Mouse (Mus musculus): Measurements from ENCODE around the gene Coasy. TPM values are rescaled to one million over a fixed set of nuclear protein-coding genes. Genes with fewer than 3 reads are reported as not detected.
"Not testable (repeated sequence)": the region's sequence is repeated elsewhere in the genome, so short reads cannot be mapped to it uniquely, and the experiment has no call there.

Coasy gene
- polyA plus RNA-seq, 1 experiment from 2014 or later = 47.8 TPM

GRCm38 (mm10) chr11:101103011-101103410 lies 20.6 kb downstream of the Coasy start:
- Histone ChIP-seq H3K4me3 (no peak overlapping the region), H3K9me3 (no peaks in the 10 kb centered on the region), H3K27me3 (no peaks in the 10 kb centered on the region), H3K4me1 (no peaks in the 10 kb centered on the region), H3K36me3 (peaks cover 52% of the 10 kb centered on the region), H3K27ac (replicated peaks) (no peak overlapping the region), H3K9ac (replicated peaks) (no peak overlapping the region), H3K4me2 (replicated peaks) (no peak overlapping the region)
- 91% methylated on average over 5 of the region's 5 CpGs for WGBS
- ATAC-seq (replicated peaks) = no peak

DNA sequence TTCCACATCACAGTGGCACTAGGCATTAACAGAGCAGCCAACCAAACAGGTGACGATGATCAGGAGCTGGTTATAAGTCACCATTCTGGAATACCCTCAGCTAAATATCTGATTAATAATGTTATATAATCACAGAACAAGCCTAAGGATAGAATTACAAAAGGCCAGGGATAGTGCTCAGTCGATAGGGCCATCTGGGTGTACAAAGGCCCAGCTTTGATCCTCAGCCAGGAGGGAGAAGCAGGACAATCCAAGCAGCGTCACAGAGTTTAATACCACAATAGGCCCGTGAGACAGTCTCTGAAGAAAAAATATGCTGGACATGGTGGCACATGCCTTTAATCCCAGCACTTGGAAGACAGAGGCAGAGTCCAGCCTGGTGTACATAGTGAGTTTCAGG lies 27.0 kb downstream of the Coasy start:
- Histone ChIP-seq H3K4me2 (replicated peaks) (no peak overlapping the region), H3K27me3 (no peaks in the 10 kb centered on the region), H3K4me1 (peaks cover 4% of the 10 kb centered on the region; the same call in 1 of the 2 replicates), H3K36me3 (peaks cover 13% of the 10 kb centered on the region), H3K4me3 (no peak overlapping the region), H3K27ac (replicated peaks) (no peak overlapping the region), H3K9ac (replicated peaks) (no peak overlapping the region), H3K9me3 (no peaks in the 10 kb centered on the region)
- WGBS = 54% methylated on average over 4 of the region's 4 CpGs
- no peak for ATAC-seq (replicated peaks)

GRCm38 (mm10) chr11:101110708-101111107 lies 28.3 kb downstream of the Coasy start:
- H3K27ac ChIP-seq (replicated peaks) = no peak overlapping the region
- no peak overlapping the region for H3K4me2 ChIP-seq (replicated peaks)
- H3K9me3 ChIP-seq = no peaks in the 10 kb centered on the region
- peaks cover 17% of the 10 kb centered on the region for H3K4me1 ChIP-seq
- ATAC-seq (replicated peaks) = no peak
- no peak overlapping the region for H3K4me3 ChIP-seq
- no peaks in the 10 kb centered on the region for H3K27me3 ChIP-seq
- WGBS = 75% methylated on average over 5 of the region's 5 CpGs
- peaks cover 7% of the 10 kb centered on the region; the same call in 1 of the 2 replicates for H3K36me3 ChIP-seq
- H3K9ac ChIP-seq (replicated peaks) = no peak overlapping the region

GRCm38 (mm10) chr11:101111178-101111577 lies 28.8 kb downstream of the Coasy start:
- H3K27ac ChIP-seq (replicated peaks) = no peak overlapping the region
- no peak for ATAC-seq (replicated peaks)
- no peak overlapping the region for H3K4me2 ChIP-seq (replicated peaks)
- H3K27me3 ChIP-seq = no peaks in the 10 kb centered on the region
- WGBS = 87% methylated on average over 4 of the region's 4 CpGs
- H3K4me3 ChIP-seq = no peak overlapping the region
- peaks cover 6% of the 10 kb centered on the region; the same call in 1 of the 2 replicates for H3K36me3 ChIP-seq
- no peaks in the 10 kb centered on the region for H3K9me3 ChIP-seq
- H3K4me1 ChIP-seq = peaks cover 22% of the 10 kb centered on the region
- H3K9ac ChIP-seq (replicated peaks) = no peak overlapping the region

GRCm38 (mm10) chr11:101112186-101112585 lies 29.8 kb downstream of the Coasy start:
- ATAC-seq (replicated peaks) = no peak
- H3K27ac ChIP-seq (replicated peaks) = no peak overlapping the region
- no peak overlapping the region for H3K4me2 ChIP-seq (replicated peaks)
- H3K9ac ChIP-seq (replicated peaks) = no peak overlapping the region
- H3K4me1 ChIP-seq = peaks cover 25% of the 10 kb centered on the region
- H3K36me3 ChIP-seq = peaks cover 6% of the 10 kb centered on the region; the same call in 1 of the 2 replicates
- H3K9me3 ChIP-seq = no peaks in the 10 kb centered on the region
- WGBS = 84% methylated on average over 3 of the region's 3 CpGs
- no peak overlapping the region for H3K4me3 ChIP-seq
- no peaks in the 10 kb centered on the region for H3K27me3 ChIP-seq

DNA sequence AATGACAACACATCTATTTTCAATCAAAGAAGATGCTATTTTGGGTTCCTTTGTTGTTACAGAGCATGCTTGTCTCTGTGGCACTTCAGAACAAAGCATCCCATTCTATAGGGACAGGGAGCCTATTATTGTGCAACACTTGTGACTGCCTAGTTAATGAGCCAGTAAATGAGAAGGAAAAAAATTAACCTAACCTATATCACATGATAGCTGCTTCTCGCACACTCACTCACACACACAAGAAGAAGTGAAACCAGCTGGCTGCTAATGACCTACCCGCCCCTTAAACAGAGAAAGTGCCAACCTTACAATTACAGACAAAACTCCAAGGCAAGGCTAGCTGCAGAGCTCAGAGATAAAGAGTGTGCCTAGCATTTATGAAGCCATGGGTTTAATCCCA lies 33.2 kb downstream of the Coasy start:
- Histone ChIP-seq H3K36me3 (peaks cover 6% of the 10 kb centered on the region; the same call in 1 of the 2 replicates), H3K9me3 (no peaks in the 10 kb centered on the region), H3K4me3 (no peak overlapping the region), H3K4me1 (peaks cover 43% of the 10 kb centered on the region), H3K4me2 (replicated peaks) (no peak overlapping the region), H3K27me3 (no peaks in the 10 kb centered on the region), H3K27ac (replicated peaks) (peak overlapping the region; percentile 51), H3K9ac (replicated peaks) (no peak overlapping the region; the same call in 1 of the 2 replicates)
- WGBS = 15% methylated on average over 2 of the region's 2 CpGs
- no peak for ATAC-seq (replicated peaks)

- Histone ChIP-seq H3K4me3 (peak overlapping the region; percentile 74; the same call in 1 of the 2 replicates), H3K9ac (replicated peaks) (peak overlapping the region; percentile 90; the same call in 1 of the 2 replicates), H3K36me3 (peaks cover 9% of the 10 kb centered on the region), H3K27me3 (no peaks in the 10 kb centered on the region), H3K4me1 (peaks cover 55% of the 10 kb centered on the region), H3K4me2 (replicated peaks) (peak overlapping the region; percentile 93), H3K9me3 (no peaks in the 10 kb centered on the region), H3K27ac (replicated peaks) (no peak overlapping the region)
- ATAC-seq (replicated peaks) = no peak
- 61% methylated on average over 4 of the region's 4 CpGs for WGBS
These were observed 35.7 kb downstream of the Coasy start for GRCm38 (mm10) chr11:101118105-101118504.

DNA sequence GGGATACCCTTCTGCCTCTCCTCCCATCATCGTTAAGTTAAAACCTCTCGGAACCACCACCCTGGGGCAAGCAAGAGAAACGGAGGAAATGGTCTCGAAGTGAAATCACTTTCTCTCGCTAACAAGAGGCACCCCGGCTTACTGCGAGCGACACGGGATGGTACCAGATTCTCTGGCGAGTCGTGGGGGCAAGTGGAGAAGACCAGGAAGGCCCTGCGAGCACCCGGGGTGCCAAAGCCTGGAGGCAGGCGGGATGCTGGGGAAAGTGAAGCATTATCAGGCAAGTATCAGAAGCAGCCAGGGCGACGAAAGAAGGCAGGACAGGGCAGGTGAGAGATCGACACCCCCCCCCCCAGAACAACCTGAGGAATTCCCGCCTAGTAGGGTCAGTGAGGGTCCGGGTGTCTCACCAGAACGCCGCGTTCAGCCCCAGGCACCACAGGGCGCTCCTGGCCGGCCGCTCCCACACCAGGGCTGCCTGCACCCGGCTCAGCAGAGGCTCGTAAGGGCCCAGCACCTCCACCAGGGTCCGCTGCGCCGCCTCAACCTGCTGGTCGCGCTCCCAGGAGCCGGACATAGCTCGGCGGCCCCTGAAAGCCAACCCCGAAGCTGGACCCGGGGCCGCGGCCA lies 36.9 kb downstream of the Coasy start:
- Histone ChIP-seq H3K4me2 (replicated peaks) (peak overlapping the region; percentile 93), H3K4me1 (peaks cover 55% of the 10 kb centered on the region), H3K4me3 (peak overlapping the region; percentile 74), H3K9ac (replicated peaks) (peak overlapping the region; percentile 90), H3K36me3 (peaks cover 13% of the 10 kb centered on the region; the same call in 1 of the 2 replicates), H3K27ac (replicated peaks) (peak overlapping the region; percentile 88), H3K9me3 (no peaks in the 10 kb centered on the region), H3K27me3 (no peaks in the 10 kb centered on the region)
- peak; percentile 84 for ATAC-seq (replicated peaks)
- under 1% methylated on average over 39 of the region's 39 CpGs for WGBS

- Histone ChIP-seq H3K27ac (replicated peaks) (peak within 1 kb of the TSS; percentile 89), H3K9me3 (no peaks in the 10 kb centered on the region), H3K36me3 (peaks cover 13% of the 10 kb centered on the region; the same call in 1 of the 2 replicates), H3K4me2 (replicated peaks) (peak within 1 kb of the TSS; percentile 93), H3K9ac (replicated peaks) (peak within 1 kb of the TSS; percentile 90), H3K4me3 (peak within 1 kb of the TSS; percentile 74), H3K4me1 (peaks cover 48% of the 10 kb centered on the region), H3K27me3 (no peaks in the 10 kb centered on the region)
- peak; percentile 95 for ATAC-seq (replicated peaks)
- WGBS = under 1% methylated on average over 61 of the region's 61 CpGs
These were observed 37.6 kb downstream of the Coasy start, which contains the start of the genes Retreg3 and Tubg1 for GRCm38 (mm10) chr11:101119761-101120544. TSS of gene Retreg3 (minus strand) at chr11:101119893. TSS of gene Tubg1 (plus strand) at chr11:101119938.

- H3K27ac ChIP-seq (replicated peaks) = peak overlapping the region; percentile 89
- no peaks in the 10 kb centered on the region for H3K27me3 ChIP-seq
- H3K9ac ChIP-seq (replicated peaks) = peak overlapping the region; percentile 80
- peaks cover 17% of the 10 kb centered on the region for H3K36me3 ChIP-seq
- H3K4me2 ChIP-seq (replicated peaks) = peak overlapping the region; percentile 93
- H3K9me3 ChIP-seq = no peaks in the 10 kb centered on the region
- WGBS = 20% methylated on average over 19 of the region's 19 CpGs
- no peak for ATAC-seq (replicated peaks)
- peaks cover 41% of the 10 kb centered on the region for H3K4me1 ChIP-seq
- peak overlapping the region; percentile 74 for H3K4me3 ChIP-seq
These were observed 38.3 kb downstream of the Coasy start for GRCm38 (mm10) chr11:101120545-101121188.

GRCm38 (mm10) chr11:101124494-101124893 lies 42.1 kb downstream of the Coasy start:
- WGBS = 96% methylated on average over 8 of the region's 8 CpGs

DNA sequence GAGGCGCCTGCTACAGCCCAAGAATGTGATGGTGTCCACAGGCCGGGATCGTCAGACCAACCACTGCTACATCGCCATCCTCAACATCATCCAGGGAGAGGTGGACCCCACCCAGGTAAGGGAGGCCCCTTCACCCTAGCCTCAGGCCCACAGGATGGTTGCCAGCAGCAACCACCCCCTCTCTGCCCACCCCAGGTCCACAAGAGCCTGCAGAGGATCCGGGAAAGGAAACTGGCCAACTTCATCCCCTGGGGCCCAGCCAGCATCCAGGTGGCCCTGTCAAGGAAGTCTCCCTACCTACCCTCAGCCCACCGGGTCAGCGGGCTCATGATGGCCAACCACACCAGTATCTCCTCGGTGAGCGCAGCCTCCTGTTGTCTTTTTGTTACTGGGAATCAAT lies 42.6 kb downstream of the Coasy start:
- H3K27ac ChIP-seq (replicated peaks); H3K27me3 ChIP-seq; ATAC-seq (replicated peaks); H3K9me3 ChIP-seq; H3K9ac ChIP-seq (replicated peaks); H3K4me3 ChIP-seq; H3K4me2 ChIP-seq (replicated peaks): not testable (repeated sequence)
- H3K36me3 ChIP-seq = peaks cover 28% of the 10 kb centered on the region
- peaks cover 18% of the 10 kb centered on the region for H3K4me1 ChIP-seq
- WGBS = 96% methylated on average over 9 of the region's 9 CpGs

More at GRCm38 (mm10) chr11:101124494-101124893, 42.1 kb downstream of the Coasy start:
- ATAC-seq (replicated peaks); H3K4me3 ChIP-seq; H3K27me3 ChIP-seq; H3K4me2 ChIP-seq (replicated peaks); H3K27ac ChIP-seq (replicated peaks); H3K9me3 ChIP-seq; H3K9ac ChIP-seq (replicated peaks): not testable (repeated sequence)
- H3K4me1 ChIP-seq = peaks cover 18% of the 10 kb centered on the region
- peaks cover 28% of the 10 kb centered on the region for H3K36me3 ChIP-seq

All from forebrain, embryonic 15.5 days (tissue).